Mouse (Mus musculus): ENCODE data around the gene Ndufaf7. TPM values are rescaled to one million over a fixed set of nuclear protein-coding genes. Genes with fewer than 3 reads are reported as not detected.

Ndufaf7 gene
- polyA plus RNA-seq (2021; fragmentation: Nextera tagmentation), result 82.2 and 87.4 TPM in 2 replicates
- long read RNA-seq, experiment 1, transcript Ndufaf7-201 (10 exons, 1,749 nt), result major isoform, 282 of 375 reads
- long read RNA-seq, experiment 1, partial matches to known transcripts, result 34 of 375 reads
- long read RNA-seq, experiment 1, other reads (novel, unspliced or antisense), result 59 of 375 reads
- long read RNA-seq, experiment 2, transcript Ndufaf7-201 (10 exons, 1,749 nt), result major isoform, 72 of 104 reads
- long read RNA-seq, experiment 2, partial matches to known transcripts, result 15 of 104 reads
- long read RNA-seq, experiment 2, other reads (novel, unspliced or antisense), result 15 of 104 reads

DNA sequence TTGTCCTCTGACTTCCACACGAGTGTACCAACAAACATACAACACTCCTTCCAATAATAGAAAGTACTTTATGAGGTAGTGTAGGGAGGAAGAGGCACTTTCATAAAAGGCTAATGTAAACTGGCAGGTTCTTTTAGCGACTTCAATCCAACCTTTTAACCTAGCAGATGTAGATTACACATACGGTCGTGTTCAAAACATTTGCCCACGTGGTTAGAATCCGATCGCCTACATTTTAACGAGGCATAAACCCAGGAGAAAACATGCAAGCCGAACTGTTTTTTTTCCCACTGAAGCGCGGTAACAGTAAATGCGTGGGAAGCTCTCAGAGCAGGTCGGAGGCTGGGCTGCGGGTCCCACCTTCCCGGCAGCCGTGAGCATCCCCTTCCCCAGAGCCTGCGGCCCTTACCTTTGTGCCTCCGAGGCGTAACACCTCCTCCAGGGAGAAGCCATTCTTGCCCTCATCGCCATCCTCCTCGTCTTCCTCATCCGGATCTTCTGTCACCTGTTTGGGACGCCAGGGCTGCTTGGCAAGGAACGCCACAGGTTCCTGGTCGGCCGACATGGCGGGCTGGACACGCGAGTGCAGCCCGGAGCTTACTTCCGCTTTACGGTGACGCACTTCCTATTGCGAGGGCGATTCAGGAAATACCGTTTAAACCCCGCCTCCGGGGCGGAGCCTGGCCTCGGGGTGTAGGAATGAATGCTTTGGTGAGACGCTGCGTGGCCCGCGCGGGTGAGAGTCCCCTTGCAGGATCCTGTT lies at the start of gene Ndufaf7, which contains the start of gene Cebpz:
Gene Ndufaf7 (plus strand): TSS at position 671 of the 763 bp plus-strand sequence.
Gene Cebpz (minus strand): TSS at position 601 of the 763 bp plus-strand sequence.

DNA sequence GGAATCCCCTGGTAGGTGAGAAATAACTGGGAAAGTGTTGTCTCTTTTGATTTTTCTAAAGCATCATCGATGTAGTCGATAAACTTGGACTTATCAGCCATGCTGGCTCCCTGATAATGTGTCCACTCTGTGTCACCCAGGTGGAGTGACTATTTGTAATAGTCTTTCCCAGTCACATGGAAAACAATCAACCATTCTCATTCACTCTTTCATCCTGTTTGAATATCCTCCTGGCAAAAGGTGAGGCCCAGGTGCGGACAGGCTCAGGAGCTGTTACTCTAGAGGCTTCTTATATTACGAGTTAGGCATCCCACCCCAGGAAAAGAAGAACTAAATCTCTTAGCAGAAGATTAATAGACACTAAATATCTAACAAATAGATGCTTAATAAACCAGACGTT lies 30.0 kb upstream of the Ndufaf7 start, which contains the start of gene Sult6b1:
Gene Sult6b1 (minus strand): TSS at position 101 of the 400 bp plus-strand sequence.

DNA sequence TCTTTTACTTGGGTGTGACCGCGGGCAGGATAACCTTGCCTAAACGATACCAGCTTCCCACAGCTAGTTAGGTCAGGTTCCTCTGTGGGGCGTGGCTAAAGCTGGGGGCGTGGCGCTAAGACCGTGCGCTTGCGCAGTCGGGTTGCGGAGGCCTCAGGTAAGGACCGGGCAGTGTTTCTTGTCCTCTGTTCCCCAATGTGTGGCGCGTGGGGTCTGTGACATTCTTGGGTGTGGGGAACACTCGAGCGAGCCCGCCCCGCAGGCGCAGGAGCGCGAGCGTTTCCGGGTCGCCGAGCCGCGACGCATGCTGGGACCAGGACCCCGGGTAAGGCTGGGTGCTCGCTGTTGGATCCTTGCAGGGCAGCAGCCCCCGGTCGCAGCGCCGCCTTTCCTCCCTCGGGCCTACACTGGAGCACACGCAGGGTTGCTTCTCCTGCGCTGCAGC lies 20.5 kb upstream of the Ndufaf7 start, which contains the start of gene Cebpzos:
Gene Cebpzos (plus strand): TSS at position 132 of the 445 bp plus-strand sequence.

Other genes starting within 250 kb of the Ndufaf7 start
- 8.0 and 10.5 TPM in 2 replicates for gene Strn, start 199.9 kb upstream of the Ndufaf7 start, polyA plus RNA-seq (2021; fragmentation: Nextera tagmentation)
- gene Heatr5b, start 101.8 kb upstream of the Ndufaf7 start, polyA plus RNA-seq (2021; fragmentation: Nextera tagmentation), result 7.6 and 7.9 TPM in 2 replicates
- gene Gpatch11, start 101.6 kb upstream of the Ndufaf7 start, polyA plus RNA-seq (2021; fragmentation: Nextera tagmentation), result 46.9 and 54.1 TPM in 2 replicates
- 2.4 and 3.2 TPM in 2 replicates for gene Eif2ak2, start 54.6 kb upstream of the Ndufaf7 start, polyA plus RNA-seq (2021; fragmentation: Nextera tagmentation)
- not detected in 2 replicates for gene Sult6b1, start 30.1 kb upstream of the Ndufaf7 start, polyA plus RNA-seq (2021; fragmentation: Nextera tagmentation)
- gene Cebpzos, start 20.6 kb upstream of the Ndufaf7 start, polyA plus RNA-seq (2021; fragmentation: Nextera tagmentation), result 178 and 180 TPM in 2 replicates
- 32.6 and 36.2 TPM in 2 replicates for gene Cebpz, start 70 bp upstream of the Ndufaf7 start, polyA plus RNA-seq (2021; fragmentation: Nextera tagmentation)
- 2.8 and 3.3 TPM in 2 replicates for gene Prkd3, start 83.7 kb downstream of the Ndufaf7 start, polyA plus RNA-seq (2021; fragmentation: Nextera tagmentation)
- gene Qpct, start 114.8 kb downstream of the Ndufaf7 start, polyA plus RNA-seq (2021; fragmentation: Nextera tagmentation), result 12.4 and 16.2 TPM in 2 replicates

Measured in left cerebral cortex, adult 6 months (tissue).